Mouse (Mus musculus) left cerebral cortex, adult 9 months (tissue): Measurements from ENCODE around the gene Zdhhc19.

Experiments
- DNase-seq, 2 experiments: peaks; one replicate each; pipeline ENCODE4 v3.0.0; 2022; ENCODE audit warnings: low spot score in 2 of 2

Zdhhc19 gene

DNA sequence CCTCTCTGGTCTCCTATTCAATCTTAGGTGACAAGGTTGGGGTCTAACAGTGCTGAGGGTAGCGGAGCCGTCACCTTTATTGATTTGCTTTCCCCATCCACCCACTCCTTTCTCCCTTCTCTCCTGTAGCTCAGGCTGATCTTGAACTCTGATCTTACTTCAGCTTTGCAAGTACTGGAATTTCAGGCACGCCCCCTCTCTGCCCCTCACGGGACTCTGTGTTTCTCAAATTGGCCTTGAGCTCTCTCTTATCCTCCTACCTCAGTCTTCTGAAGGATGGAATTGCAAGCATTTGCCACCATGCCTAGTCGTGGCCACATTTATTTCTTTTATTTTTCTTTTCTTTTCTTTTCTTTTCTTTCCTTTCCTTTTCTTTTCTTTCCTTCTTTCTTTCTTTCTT, 54.4 kb downstream of the Zdhhc19 start:
- DNase-seq = no peak

DNA sequence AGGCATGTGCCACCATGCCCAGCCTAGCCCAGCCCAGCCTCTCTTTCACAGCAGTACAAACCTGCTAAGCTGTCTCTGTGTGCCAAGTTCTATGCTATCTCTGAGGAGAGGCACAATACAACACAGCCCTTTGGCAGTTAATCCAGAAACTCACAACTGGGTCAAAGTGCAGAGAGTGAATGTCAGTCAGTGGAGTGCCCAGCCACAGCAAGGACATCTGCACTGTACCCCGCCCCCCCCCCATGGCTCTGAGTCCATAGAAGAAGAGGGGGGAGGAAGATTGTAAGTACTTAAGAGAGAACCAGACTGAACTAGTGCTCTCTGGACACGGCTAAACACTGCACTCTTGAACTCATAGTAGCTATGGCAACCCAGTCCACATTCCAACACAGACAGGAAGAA, 55.3 kb downstream of the Zdhhc19 start:
- no peak for DNase-seq

DNA sequence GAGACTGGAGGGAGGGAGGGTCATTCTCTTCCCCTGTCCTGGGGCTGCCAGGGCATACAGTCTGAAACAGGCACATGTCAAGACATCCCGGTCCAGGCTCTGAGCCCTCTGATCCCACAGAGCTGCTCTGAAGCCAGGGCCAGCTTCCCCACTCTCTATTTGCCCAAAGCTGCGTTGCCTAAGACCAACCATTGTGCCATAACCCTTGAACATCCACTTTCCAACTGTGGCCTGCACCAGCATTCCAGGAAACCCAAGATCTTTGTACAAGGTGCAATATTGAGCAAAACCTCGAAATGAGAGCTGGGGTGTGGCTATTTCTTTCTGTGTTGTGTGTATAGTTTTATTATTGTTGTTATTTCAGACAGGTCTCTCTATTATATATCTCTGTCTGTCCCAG, 59.5 kb downstream of the Zdhhc19 start:
- DNase-seq = no peak

DNA sequence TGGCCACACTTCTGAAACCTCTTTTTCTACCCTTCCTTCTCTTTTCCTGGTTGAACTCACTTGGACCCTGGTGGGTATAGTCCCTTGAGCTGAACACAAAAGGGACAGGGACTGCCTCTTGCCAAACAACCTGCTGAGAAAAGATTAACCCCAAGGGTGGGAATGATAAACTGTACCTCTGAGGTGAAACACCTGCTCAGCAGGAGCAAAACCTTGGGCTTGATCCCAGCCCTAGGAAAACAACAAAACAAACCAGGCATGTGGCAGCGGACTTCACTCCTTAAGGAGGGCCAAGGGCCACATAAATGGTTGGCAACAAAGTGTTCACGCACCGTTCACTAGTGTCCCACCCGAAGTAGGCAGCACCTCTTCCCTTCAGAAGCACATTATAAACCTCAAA, 63.4 kb downstream of the Zdhhc19 start:
- no peak for DNase-seq

DNA sequence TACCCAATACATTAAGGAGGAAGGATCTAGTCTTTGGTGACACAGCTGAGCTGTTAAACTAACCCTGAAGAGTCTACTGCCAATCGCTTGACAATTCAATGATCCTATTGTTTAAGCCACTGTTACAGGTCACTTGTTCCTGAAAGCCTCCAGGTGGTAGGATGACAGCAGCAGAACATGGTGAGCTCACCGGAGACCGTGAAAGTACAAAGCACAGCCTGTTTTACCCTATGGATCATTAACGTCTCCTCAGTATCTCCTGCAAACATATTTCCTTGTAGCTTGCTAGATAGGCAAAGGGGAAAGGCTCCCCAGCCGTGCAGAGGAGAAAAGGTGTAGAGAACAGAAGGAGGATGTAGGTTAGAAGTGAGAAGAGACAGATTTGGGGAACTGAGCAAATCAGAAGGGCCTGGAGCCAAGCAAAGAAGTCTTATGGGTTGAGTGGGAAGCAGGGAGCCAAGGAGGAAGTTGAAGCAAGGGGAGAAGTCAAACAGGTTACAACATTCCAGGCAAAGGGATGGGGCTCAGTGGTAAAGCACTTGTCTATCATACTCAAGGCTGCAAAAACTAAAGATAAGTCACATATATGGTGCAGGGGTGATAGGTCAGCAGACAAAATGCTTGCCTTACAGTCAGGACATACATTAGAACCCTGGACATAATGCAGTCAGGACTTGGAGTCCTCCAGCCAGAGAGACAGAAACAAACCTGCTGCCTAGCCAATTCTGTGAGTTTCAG, 67.2 kb downstream of the Zdhhc19 start:
- no peak for DNase-seq

DNA sequence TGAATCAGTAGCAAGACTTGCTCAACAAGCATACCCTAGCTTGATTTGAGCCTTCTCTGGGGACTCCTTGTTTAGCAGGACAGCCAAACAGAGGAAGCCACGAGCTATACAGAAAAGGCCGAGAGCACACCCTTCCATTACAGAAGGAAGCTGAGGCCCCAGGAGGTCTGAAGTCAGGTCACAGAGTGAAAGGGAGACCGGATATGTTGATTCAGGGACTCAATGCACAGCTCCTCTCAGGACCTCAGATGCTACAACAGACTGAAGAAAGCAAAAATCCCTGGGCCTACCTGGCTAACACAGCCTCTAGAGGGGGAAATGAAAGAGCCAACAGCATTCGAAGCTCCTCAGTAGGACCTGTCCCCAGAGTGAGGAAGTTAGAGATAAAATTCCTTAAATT, 71.2 kb downstream of the Zdhhc19 start:
- no peak for DNase-seq

DNA sequence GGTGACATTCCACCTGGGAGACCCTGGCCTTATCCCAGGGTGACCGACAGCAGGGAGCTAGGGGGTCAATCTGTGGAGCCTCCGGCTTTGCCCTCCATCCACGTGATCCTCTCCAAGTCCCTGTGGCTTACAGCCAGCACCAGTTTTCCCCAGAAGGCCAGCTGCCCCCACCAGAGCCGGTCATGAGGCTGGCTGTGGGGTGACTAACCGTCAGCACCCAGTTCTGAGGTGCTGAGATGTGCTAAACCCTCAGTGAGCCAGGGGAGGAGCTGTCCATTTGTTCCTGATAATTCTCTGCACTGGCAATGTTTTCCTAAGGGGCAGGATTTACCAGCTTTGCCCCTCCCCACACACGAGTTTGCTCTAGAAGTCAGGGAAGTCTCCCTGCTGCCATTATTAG, 72.3 kb downstream of the Zdhhc19 start:
- DNase-seq = no peak

DNA sequence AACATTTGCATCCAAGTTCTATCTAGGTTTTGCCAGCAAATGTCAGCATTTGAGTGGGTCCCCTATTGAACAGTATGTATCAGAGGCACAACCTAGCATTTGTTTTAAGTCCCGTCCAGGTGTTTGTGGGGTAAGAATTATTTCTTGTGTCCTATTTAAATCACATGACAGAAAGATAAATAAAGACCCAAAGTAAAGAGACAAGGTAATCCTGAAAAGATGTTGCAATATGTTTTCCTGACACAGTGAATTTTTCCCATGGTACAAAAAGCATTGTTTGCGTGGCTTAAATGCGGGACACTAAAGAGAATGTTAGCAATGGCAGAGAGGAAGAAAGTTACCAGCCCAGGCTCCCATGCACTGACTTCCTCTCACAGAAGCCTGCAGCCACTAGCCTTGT, 74.0 kb downstream of the Zdhhc19 start:
- DNase-seq = no peak

DNA sequence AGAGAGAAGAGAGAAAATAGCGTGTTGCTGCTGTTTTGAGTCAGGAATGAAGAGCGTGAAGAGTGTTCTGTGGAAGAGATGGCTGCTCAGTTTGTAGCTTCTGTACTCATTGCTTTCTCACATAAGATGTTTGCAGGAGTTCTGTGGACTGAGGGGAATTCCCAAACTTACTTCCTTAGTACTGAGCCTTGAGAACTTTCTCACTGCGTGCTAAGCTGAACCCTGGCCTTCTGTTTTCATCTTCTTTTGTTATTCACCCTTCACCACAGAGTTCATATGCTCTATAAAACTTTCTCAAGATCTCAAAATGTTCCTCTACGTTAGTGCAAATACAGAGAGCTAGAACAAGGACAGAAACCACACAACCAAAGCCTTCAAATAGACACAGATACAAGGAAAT, 76.5 kb downstream of the Zdhhc19 start:
- no peak for DNase-seq

DNA sequence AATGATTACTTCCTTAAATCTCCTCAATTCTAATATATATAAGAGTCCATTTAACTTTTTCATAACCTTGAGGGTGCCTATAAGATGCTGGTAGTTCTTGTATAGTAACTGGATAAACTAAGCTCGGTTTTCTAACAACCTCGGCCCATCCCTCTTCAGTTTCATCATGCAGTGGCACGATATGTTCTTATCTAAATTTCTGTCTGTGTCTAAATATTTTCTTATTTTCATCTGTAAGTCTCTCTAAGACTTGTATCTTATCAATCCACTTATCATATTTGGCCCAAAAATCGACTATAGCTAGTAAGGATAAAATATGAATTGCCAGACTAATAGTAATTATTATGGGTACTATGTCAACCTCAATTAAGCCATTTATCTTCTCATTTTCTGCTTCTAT, 90.4 kb downstream of the Zdhhc19 start:
- DNase-seq = no peak

DNA sequence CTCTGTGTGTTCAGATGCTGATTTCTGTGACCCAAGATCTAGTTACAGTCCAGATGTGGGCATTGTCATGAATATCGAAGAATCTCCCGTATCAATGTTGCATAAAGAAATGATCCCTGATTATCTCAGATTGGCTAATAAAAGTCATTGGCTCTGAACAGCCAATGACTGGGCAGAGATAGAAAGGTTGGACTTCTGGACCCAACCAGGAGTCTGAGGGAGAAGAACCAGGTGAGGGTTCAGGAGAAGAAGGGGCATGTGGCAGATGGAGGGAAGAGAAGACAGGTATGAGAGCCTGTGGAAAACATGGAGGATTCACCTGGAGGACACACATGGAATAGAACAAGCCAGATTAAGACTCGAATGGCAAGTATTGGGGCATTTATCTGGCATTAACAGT, 92.5 kb downstream of the Zdhhc19 start:
- no peak for DNase-seq

DNA sequence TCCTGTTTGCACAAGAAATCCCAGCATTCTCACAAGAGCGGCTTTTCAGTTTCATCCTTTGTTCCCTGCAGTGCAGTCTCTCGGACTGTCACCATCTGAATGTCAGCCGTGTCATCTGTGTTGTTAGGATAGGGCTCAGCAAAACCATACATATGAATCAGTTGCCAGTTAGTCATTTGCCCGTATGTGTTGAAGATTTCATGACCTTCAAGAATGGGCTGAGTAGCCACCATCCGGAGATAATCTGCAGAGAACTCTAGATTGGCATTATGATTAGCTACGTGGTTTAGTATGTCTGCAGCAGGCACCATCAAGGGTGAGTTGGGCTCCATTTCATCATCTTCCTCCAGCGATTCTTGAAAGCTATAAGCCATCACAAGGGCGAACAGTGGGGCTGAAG, 95.5 kb downstream of the Zdhhc19 start:
- no peak for DNase-seq

DNA sequence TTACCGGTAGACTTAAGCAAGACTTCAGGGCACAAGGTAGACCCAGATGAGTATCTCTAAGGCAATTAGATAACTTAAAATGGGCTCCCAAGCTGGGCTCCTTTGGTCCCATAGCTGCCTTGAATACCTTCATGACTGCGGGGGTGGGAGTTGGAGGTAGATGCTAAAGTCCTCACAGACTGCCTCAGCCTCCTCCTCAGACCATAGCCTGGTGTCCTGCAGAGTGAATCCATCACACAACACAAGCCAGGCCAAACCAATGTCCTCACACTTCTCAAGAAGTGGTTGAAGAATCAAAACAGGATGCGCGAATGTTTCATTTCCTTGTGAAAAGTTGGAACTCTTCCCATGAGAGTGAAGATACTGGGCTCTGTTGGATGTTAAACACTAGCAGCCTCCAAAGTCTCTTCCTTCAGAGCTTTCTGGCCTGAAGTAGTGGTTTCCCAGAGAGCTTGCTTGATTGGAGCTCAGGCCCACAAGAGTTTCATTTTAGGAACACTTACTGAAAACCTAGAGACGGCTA, 97.3 kb downstream of the Zdhhc19 start:
- DNase-seq = no peak

DNA sequence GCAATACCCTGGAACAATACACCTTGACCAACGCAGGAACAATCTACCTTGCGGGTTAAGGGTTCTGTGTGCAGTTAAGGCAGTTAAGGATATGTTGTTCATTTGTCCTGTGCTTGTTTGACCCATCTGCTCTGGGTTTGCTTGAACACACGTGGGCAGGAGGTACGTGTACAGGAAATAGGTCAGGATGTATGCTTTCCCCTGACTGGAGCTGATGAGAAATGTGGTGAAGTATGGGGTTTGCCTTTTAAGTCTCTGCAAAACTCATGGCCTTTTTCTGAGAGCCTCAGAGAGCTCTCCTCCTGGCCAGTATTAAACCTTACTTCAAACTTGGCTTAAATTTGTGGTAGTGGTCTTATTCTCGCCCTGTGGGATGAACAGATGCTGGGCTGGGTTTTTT, 97.9 kb downstream of the Zdhhc19 start:
- DNase-seq = no peak

DNA sequence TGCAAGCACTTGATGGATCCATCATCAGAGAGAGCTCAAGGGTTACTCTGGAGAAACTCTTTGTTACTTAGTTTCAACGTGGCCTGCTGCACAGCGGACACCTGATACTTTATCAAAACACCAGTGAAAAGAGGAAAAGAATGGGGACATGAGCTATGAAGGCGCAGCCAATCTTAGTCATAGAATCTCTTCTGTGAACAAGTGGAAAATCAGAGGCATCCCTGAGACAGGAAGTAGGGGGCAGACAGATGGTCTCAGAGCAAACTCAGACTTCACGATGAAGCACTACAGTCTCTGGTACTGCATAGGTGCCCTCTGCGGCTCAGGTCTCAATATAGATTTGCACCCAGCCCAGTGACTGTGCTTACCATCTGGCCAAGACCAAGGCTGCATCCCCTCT, 98.6 kb downstream of the Zdhhc19 start:
- DNase-seq = no peak

DNA sequence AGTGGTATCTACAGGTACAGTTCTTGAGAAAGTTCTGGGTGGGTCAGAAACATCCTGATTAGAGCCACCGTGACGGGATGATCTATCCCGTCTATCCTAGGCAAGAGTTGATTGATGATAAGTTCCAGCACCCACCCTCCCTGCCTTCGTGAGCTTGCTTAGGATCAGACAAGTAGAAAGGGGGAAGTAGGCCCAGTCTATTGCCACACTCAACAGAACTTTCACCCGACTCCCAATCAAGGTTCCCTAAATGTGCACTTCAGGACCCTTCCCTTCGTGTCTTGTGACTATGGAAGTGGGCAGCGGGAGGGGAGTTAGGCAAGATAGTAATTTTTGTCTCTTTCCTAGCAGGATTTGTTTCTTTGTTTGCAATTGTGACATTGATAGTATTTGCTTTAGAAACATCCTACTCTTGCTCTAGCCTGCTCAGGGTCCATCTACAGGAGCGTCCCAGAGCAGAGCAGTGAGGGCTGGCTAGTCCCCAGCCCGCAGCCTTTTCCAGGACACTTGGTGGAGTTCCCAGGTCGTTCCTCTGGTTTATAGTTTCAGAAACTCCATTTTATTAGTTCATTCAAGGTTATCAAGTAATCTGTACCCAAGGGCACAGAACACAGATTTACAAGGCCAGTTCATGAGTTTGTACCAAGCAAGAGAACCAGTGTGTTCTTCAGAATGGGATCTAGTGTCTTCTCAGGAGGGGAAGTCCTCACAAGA, 99.2 kb downstream of the Zdhhc19 start:
- no peak for DNase-seq

DNA sequence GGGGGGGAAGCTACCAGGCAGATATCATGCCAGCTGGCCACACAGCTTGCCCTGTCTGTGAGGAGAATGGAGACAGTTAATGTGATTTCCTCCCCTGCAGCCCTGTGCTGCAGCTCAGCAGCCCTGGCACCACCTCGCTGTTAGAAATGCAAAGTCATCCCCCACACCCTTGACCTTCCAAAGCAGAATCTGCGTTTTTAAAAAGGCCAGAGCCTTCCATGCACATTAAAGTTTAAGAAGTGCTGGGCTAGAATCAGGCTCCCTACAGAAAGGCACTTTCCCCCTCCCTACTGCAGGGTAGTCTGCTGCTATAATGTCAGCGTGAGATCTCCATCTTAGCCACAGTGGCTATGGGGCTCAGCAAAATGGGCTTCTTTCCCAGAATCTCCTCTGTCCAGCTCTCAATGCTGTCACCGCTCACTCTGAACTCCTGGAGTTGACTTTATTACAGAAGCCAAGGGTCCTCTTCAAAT, 101.9 kb downstream of the Zdhhc19 start:
- no peak for DNase-seq

DNA sequence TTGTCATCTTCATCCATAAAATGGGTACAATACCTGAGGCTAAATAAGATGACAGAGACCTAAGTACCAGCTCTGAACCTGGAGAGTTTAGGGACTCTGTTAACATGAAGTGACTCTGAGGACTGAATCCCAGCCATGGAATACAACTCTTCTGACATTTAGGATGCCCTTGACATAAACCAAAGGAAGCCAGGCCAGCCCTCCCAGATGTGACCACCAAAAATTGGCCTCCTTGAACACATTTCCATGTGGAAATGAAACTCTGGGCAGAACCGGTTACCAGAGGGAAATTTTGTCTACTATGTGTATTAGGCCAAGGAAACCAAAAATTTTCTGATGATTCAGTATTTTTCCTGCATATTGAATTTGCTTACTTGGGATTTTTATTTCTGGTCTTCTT, 103.1 kb downstream of the Zdhhc19 start:
- no peak for DNase-seq

DNA sequence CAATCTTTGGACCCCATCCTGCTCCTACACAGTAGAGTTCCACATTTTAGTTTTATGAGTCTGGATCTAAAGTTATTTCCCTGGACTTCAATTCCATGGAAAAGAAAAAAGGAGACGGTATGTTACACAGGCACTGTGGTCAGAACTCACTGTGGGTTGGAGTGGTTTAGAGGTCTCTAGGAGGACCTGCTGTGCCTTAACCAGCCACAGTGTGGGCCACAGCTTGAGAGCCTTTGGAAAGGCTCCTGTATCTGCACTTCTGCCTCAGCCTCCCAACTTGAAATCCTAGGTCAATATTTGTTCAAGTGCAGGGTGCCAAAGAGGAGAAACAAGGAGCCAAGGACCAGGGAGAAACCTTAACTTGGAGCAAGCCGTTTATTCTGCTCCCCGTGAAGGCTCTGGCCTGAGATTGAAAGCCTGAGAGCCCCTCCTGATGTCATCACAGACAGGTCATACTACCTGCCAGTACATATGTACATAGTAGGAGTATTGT, 106.2 kb downstream of the Zdhhc19 start:
- DNase-seq = no peak

DNA sequence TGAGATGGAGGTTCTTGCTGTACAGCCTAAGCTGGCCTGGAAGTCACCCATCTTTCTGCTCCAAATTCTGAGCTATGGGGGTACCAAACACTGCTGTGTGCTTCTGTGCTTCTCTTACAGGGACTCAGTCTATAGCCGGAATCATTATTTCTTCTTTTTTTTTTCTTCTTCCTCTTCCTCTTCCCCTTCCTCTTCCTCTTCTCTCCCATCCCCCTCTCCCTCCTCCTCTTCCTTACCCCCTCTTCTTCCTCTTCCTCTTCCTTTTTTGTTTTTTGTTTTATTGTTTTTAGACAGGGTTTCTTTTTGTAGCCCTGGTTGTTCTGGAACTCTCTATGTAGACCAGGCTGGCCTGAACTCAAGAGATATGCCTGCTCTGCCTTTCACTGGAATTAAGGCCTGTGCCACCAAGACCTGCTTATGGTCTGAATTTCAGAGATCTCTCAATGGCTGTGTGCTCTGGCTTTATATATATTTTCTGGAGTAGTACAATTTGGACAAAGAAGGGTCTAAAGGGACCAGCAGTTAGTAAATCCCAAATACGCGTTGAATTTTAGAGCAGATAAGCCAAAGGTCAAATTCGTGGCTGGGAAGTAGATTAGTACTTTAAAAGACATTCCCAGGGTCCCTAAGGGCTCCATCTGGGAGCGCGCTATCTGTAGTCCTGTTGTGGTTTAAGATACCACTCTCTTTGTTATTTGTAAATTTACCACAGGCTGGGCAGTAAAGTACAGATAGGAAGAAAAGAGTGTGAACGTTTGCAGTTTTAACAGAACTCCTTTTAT, 111.7 kb downstream of the Zdhhc19 start:
- DNase-seq = no peak

DNA sequence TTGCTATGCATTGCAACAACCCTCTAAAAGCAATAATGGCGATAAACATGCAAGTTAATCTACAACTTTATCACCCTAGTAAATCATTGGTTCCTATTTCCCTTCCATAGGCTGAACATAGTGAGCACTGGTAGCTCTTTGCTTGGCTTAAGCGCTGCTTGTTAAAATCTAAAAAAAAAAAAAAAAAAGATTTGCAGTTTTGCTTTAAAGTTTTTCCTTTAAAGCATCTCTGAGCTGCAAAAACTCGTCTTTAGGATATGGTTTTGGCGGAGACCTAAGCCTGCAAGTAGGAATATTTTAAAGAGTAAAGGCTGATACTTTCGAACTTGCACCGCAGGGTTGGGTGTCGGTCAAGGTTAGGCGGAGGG, 112.3 kb downstream of the Zdhhc19 start:
- DNase-seq = no peak

DNA sequence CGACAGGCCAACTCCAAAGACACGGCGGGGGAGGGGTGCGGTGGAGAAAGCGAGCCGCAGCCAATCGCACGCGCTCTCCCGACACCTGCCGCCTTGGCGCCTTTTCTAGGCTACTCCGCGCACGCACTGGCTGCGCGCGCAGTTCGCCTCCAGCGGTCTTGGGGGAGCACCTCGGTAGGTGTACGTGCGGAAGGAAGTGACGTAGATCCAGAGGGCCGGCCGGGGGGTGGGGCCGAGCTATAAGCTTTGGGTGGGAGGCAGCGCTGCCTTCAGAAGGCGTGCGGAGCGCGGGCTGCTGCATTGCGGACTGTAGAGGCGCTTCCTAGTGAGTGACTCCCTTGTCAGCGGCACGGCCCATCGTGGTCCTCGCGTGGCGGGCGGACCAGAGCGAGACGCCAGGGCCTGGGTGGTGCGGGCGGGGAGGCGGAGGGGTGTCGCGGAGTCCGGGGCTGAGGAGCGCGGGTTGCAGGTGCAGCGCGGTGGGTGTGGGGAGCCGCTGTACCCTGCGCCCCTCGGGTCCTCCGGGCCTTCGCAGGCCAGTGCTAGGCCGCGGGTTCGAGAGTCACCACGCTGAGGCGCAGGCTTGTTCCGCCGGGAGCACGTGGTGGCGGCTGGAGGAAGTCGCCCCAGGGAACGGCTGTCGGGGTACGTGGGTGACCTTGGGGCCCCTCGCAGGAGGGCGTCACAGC, 112.8 kb downstream of the Zdhhc19 start, which contains the start of gene Tfrc:
Tfrc (plus strand) TSS at position 209 of the 689 bp plus-strand sequence.
- peak; percentile 91 to 96 for DNase-seq
